Mouse (Mus musculus) frontal cortex, postnatal 25 days (tissue): ENCODE measurements at regions not wholly inside any gene's neighbourhood (a gene's known extent, or its start where the extent isn't known, plus 50 kb on each side); places are given as distances from the start of the nearest gene placed in this dataset.

Experiments
- DNase-seq, 2 experiments: peaks; one replicate each; pipeline ENCODE4 v3.0.0; 2022; ENCODE audit warnings: low spot score in 2 of 2

- no peak for DNase-seq
These were observed 167.1 kb downstream of the Fam169b start for GRCm38 (mm10) chr7:68440661-68441150.

DNA sequence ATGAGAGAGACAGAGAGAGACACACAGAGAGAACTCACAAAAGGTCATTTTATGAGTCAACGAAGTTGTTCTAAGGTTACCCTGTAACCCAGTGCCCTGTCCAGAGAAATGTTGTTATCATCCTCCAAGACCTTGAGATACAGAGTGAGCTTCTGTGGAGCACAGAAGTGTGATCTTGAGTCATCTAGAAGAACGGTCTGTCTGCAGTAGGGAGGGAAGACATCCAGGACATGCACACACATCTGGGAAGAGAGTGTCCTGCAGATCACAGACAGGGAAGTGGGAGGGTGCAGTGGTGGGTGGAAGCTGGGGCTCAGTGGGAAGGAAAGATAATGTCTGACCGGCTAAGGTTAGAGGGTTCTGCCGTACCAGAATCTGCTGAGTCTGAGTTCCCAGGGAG, 155.3 kb downstream of the Fam169b start:
- DNase-seq = no peak

DNA sequence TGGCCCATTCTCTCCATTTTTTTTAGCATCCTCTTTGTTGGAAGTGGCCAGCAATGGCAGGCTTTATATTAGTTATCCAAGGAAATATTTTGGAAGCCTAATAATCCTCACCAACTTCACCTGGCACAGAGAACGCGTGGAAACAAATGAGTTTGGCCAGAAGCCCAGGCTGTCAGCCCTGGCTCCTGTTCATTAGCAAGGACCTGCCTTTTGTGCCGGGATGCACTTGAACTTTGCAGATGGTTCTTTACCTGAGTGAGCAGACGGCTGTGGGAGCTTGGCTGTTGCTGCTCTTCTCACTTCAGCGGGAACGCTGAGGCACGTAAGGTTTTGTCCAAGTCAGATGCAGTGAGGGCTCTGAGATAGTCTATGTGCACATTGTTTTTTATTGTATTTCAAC, 142.3 kb downstream of the Fam169b start:
- no peak for DNase-seq

DNA sequence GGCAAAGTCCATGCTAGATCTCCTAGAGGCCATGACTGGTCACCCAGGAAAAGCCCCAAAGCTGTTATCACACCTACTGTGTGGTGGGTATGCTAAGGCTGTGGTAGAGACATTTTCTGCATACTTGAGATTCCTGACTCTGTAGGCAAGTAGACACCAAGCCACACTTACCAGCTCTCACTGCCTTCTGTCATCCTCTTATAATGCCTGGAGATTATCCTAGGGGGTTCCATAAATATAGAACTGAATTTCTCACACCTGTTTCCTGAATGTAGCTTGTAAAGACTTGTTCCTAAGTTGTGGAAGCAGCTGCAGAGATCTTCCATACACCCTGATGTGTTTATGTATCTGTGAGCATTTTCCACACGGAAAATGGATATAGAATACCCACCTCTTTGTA, 139.1 kb downstream of the Fam169b start:
- DNase-seq = no peak
